Mouse (Mus musculus): ENCODE data around the gene Pcgf1.
A peak's percentile ranks its signal among the peaks of the same experiment; 100 is the strongest.

The Pcgf1 gene

DNA sequence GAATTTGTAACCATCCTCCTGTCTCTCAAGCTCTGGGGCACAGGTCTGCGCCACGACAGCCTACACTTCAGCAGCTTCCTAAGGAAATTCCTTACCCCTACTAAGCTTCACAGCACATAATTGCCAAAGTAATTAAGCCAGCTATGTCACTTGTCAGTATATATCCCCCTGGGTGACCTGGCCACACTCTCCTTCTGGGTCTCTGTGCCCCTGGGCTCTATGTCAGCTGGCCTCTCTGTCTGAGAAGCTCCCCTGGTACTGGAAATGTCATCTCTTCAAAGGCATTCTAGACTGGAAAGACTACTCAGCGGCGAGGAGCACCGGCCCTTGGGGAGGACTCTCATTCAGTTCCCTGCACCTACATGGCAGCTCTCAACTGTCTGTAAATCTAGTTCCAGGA is 45.3 kb downstream of the Pcgf1 start:
- no peak for DNase-seq (ENCODE audit: low spot score)

DNA sequence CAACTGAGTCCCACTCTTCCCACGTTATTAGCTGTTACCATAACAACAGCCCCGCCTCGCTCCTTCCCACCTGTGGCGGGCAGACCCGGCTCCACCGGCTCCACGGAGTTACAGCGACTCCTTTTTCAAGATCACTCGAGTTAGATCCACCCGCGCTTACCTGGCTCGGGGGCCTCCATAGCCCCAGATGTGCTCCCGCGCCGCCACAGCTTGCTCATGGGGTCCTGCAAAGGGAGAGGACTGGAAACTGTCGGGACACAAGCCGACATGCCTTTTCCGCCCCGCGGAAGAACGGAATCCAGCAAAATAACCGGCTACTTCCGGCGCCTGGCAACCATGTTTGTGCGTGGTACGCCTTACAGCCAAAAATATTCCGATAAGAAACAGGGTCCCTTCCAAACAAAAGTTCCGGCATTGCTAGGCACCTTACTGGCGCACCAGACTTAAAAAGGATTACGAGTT is 47.2 kb downstream of the Pcgf1 start:
- peak; percentile 99 for DNase-seq (ENCODE audit: low spot score)

DNA sequence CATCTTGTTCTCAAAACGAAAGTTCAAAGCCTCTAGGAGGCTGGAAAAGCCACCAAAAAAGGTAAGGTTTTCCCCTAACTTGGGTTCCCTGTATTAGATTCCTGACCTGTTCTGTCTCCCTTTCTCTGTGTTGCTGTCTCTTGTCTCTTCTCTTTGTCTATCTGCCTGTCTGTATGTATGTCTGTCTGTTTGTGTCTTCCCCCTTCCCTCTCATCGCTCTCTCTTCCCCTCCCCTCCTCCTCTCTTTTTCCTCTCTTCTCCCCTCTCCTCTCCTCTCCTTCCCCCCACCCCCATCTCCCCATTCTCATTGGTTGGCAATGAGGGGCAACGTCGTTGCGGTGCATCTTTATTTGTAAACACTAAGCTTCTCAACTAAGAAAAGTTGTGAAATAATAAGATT is 47.7 kb downstream of the Pcgf1 start, which contains the start of gene Ino80b:
TSS of gene Ino80b (minus strand) at position 101 of the 400 bp plus-strand sequence.
- no peak for DNase-seq (ENCODE audit: low spot score)

DNA sequence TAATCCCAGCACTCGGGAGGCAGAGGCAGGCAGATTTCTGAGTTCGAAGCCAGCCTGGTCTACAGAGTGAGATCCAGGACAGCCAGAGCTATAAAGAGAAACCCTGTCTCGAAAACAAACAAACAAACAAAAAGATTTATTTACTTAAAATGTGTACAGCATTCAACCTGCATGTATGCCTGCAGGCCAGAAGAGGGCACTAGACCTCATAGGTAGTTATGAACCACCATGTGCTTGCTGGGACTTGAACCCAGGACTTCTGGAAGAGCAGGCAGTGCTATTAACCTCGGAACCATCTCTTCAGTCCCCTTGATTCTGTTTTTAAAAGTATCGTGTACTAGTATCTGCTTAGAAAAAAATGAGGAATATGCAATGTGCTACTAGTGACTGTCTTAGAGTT is 49.8 kb downstream of the Pcgf1 start:
- DNase-seq (ENCODE audit: low spot score) = no peak
